Mouse (Mus musculus) CH12.LX (cell line): ENCODE results near the gene Krt14.

ENCODE experiments used
- CTCF ChIP-seq, 2 experiments: IDR thresholded peaks in 1 of 2; conservative IDR thresholded peaks in 1 of 2; 2 replicates each; pipeline ENCODE4 v1.5.1; 2011 to 2012; ENCODE audit warnings: low read depth in 2 of 2, low read length in 2 of 2, improper control_type of control experiment in 1 of 2, inconsistent platforms in 1 of 2, mild to moderate bottlenecking in 1 of 2, moderate library complexity in 1 of 2
- PAX5 ChIP-seq: IDR thresholded peaks from 2 replicates; pipeline ENCODE4 v1.6.1; 2012; ENCODE audit warnings: low read length, inconsistent platforms, mixed read lengths
- POLR2A ChIP-seq: IDR thresholded peaks from 2 replicates; pipeline ENCODE4 v1.6.1; 2011; ENCODE audit warnings: low read depth, mild to moderate bottlenecking, improper control_type of control experiment, low read length
- RAD21 ChIP-seq: IDR thresholded peaks from 2 replicates; pipeline ENCODE4 v1.6.1; 2011; ENCODE audit warnings: low read depth, mild to moderate bottlenecking, low read length, improper control_type of control experiment, moderate library complexity
- TBP ChIP-seq: conservative IDR thresholded peaks from 2 replicates; pipeline ENCODE4 v1.6.1; 2011; ENCODE audit warnings: low read depth, low read length, improper control_type of control experiment
- ZNF384 ChIP-seq: IDR thresholded peaks from 2 replicates; pipeline ENCODE4 v1.6.1; 2012; ENCODE audit warnings: low read depth, low read length, improper control_type of control experiment, inconsistent platforms

DNA sequence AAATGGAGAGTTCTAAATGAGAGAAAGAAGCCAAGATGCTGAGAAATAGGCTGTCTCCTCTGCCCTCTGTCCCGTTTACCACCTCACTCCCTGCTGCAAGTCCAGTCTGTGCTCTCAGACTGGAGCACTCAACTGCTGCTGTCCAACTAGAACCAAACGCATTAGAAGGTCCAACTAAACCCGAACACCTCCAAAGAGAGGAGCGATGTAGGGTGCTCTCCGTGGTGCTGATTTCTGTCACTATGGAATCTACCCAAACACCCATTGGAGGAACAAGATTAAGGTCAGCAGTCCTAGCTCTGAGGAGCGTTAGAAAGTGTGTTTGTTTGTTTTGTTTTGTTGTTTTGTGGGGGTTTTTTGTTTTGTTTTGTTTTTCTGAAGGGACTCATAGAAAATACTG is 3.9 kb downstream of the Krt14 start:
- TF ChIP-seq PAX5, result no peak
- no peak for TF ChIP-seq CTCF (conservative IDR thresholded peaks at IDR 0.05 in 1 of 2, IDR thresholded peaks at IDR 0.05 in 1 of 2; ENCODE audit: low read depth in 2 of 2, low read length in 2 of 2)
- no peak for TF ChIP-seq POLR2A
- TF ChIP-seq RAD21, result no peak
- TF ChIP-seq TBP, result no peak
- TF ChIP-seq ZNF384, result no peak
